Mouse (Mus musculus) forelimb bud, embryonic 11.5 days (tissue): ENCODE measurements around the gene Scn11a.

Experiments used
- DNase-seq: peaks from one replicate; pipeline ENCODE4 v3.0.0-alpha.2; 2012; ENCODE audit warnings: low read depth, low spot score

Scn11a gene

DNA sequence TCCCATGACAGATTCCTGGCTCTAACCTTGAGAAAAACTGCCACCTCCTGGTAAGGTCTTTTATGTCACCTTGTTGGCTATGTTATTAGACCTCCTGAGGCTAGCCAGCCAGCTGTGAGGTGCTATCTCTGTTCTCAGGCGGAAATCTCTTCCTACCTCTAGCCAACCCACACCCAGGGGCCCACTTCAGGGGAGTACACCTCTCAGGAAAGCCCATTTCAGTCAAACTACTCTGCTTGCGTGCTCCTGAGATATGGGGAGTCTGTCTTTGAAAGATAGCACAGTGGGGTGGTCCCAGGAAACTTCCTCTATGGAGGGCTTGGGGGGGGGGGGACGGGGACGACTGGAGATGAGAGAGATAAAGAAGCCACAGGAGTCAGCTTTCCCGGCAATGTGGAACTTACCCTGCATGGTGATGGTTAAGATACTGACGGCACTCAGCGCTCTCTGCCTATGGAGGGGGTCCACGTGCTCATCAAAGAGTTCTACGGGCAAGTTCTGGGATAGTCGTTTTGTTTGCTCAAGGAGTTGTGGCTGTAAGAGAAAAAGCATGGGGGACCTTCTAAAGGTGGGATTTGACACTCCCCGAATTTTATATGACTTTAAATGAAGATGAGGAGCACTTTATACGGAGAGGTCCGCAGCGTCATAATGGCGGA is 29.9 kb downstream of the Scn11a start:
- DNase-seq = no peak

DNA sequence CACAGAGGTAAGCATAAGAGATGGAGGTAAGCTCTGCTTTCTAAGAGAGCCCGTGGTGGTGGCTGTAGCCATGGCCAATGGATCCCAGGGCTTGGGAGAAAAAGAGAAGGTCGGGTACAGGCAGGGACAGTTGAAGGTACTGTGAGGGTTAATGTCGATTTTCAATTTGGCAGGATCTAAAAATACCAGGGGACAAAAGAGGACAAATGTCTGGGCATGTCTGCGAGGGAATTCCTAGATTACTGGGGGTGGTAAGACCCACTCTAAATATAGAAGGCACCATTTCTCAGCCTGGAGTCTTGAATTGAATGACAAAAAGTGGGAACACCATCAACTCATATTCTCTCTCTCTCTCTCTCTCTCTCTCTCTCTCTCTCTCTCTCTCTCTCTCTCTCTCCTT is 30.8 kb downstream of the Scn11a start:
- DNase-seq = no peak

DNA sequence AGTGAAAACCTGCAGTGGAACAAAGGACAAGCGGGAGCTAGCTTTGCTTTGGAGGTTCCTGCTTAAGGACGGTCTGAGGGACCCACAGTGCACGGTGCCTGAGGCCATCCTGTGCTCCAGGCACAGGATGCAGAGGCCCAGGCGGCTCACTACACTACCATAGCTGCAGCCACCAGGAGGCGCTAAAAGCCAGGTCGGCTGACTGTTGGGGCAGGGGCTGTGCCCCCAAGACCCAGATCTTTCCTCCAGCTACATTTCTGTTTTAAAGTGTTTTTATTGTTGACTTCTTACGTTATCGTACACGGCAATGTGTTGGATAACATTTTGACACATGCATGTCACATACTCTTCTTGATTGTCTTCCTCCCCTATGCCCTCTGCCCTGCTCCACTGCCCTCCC is 32.8 kb downstream of the Scn11a start:
- peak; percentile 21 for DNase-seq

DNA sequence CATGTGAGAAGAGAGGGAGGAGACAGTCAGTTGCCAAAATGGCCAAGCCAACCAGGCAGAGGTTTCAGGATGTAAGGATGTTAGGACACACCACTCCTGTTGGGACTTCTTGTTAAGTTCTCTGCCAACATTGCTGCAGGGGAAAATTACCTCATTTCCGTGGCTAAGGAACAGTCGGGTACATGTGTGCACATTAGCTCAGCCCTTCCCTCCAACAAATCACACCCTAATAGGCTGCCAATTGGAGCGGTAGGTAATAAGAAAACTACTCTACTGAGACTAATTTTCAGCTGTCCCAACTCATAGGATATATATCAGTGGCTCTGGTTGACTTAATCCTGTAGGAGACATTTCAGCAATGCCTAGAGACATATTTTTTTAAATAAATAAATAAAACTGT is 44.4 kb downstream of the Scn11a start:
- no peak for DNase-seq

DNA sequence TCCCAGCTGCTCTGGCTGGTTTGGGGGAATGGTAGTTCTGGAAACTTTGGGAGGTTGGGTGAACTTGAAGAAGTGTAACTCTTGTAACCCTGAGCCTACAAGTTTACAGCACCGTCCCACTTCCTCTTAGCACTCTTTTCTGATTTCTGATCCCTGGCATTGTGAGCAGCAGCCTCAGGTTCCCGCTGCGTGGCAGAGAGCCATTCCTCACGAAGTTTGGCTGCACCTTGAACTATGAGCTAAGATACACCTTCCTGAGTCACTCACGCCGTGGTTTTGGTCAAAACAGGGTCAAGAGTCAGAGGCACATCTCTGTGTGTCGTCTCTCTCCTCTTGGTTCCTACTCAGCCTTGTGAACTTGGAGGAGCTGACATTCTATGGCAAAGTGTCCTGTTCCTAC is 48.6 kb downstream of the Scn11a start:
- DNase-seq = no peak

DNA sequence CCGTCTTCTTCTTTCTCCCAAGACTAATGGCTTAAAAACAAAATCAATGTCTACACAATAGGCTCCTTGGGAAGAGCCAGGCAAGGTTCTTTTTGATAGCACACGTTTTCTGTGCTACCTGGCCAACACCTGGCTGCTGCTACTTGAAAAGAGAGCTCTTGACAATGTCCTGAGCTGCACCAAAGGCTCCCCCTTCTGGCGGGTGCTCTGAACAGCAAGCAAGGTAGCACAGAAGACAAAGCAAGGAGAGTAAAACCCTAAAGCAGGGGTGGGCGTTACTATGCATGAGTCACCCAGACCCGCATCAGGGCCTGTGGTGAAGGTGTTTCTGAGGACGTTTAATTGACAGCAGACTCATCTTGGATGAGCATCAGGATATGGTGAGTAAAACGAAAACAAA is 56.7 kb downstream of the Scn11a start:
- peak; percentile 30 for DNase-seq

DNA sequence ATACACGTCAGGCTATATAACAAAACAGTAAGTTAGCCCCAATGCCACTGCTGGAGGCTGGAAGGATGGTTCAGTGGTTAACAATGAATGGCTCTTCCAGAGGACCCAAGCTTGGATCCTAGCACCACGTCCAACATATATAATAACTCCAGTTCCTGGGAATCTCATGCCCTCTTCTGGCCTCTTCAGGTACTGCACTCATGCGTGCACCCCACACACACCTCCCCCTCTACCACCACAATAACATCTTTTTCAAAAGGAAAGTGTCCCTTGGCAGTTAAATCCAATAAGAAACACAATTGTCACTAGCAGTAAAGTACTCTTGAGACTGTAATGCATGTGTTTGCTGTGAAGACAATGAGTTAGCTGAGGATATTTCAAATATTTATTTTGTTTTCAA is 65.0 kb downstream of the Scn11a start:
- DNase-seq = no peak

DNA sequence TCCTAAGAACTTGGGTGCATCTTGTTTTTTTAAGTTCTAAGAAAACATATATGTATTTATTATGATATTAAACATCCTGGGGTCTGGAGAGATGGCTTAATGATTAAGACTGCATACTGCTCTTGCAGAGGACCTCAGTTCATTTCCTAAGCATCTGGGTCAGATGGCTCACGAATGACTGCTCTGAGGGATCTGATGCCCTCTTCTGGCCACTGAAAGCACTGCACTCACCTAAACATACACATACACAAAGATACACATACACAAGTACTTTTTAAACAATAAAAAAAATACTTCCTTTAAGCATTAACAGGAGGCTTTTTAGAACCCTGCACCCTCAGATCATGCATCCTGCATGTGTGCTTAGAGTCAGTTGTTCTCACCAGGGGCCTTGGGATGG is 65.8 kb downstream of the Scn11a start:
- DNase-seq = no peak

DNA sequence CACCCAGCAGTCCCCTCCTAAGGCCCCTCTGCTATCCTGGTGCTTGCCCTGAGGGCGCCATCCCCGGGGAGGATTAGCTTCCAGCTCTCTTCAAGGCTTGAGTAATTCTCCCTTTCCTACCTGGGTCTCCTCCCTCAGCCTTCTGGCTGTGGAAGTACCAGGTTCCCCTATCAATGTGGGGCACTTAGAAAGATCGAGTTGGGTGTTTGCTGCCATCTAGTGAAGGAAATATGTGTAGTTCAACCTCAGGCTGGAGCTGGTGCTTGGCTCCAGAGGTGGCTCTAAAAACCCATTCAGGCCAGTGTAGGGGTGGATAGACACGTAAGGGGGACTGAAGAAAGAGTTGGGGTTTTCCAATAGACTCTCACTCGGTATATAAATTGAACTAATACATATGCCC is 73.7 kb downstream of the Scn11a start:
- peak; percentile 46 for DNase-seq

DNA sequence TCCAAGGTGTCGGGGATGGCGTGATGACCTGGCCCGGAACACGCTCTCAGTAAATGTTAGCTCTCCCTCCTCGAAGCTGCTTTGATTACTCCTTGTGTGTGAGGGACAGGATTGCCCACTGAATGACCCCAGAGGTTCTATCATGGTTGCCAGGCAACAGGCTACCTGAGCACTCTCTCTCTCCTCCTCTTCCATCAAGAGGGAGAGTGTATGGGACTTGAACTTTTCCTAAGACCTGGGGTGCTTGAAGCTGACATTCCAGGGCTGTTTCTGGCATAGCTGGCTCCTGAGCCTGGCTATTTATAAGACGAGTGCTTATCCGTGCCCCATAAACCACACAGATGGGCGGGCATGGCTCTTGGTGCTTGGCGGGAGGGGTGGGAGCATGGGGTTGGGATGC is 76.1 kb downstream of the Scn11a start:
- DNase-seq = no peak

DNA sequence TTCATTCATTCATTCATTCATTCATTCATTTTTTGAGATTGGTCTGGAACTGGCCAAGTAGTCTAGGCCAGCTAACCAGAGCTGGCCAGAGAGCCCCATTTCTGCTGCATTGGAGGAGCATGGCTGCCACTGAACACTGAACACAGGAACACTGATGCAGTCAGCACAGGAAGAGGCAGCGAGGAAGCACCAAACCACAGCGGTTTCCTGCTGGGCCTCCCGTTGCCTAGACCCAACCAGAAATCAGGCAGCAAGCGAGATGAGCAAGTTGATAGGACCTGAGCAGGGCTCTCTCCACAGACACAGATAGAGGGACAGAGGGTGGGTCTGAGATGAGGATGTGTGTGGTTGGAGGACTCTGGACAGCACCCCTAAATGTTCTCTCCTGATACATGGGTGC is 81.4 kb downstream of the Scn11a start:
- no peak for DNase-seq

DNA sequence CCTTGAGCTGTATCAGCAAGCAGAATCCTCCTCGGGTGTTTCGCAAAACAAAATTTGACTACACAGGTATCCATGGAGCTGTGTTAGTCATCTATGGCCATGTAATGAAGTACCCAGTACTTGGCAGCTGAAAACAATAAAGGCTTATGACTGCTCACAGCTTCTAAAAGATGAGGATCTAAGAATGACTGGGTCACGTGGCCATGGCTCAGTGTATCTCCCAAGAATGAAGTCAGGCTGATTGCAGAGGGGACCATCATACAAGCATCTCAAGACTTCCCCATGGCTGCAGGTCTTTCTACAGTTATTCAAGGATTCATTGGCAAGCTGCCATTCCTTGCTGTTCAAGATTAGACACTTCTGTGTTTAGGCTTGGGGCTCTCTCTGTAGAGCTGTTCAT is 81.9 kb downstream of the Scn11a start:
- no peak for DNase-seq

DNA sequence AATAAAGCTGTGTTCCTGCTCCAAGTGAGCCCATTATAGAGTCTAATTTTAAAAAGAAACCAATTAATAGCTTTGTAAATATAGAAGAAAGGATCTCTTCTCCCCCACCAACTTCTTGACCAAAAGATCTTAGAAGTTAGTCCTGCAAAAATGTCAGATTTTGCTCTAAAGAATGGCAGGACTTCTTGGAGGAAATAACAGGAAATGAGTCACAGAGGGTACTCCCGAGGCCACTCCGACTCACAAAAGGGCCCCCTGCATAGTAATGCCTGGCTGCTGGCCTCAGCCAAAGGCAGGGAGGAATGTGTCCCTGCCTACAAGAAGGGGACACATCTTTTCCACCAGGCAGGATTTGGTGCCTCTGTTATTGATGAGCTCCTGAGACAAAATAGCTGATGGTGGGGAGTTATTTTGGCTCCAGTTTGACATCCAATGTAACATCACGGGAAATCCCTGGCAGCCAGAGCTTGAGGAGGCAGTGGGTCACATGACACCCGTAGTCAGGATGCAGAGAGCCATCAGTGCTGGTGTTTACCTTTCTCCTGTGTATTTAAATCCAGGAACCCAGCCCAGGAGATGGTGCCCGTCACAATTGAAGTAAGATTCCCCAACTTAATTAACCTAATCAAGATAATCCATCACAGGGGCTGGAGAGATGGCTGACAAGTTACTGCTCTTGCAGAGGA is 84.0 kb downstream of the Scn11a start:
- DNase-seq = no peak

DNA sequence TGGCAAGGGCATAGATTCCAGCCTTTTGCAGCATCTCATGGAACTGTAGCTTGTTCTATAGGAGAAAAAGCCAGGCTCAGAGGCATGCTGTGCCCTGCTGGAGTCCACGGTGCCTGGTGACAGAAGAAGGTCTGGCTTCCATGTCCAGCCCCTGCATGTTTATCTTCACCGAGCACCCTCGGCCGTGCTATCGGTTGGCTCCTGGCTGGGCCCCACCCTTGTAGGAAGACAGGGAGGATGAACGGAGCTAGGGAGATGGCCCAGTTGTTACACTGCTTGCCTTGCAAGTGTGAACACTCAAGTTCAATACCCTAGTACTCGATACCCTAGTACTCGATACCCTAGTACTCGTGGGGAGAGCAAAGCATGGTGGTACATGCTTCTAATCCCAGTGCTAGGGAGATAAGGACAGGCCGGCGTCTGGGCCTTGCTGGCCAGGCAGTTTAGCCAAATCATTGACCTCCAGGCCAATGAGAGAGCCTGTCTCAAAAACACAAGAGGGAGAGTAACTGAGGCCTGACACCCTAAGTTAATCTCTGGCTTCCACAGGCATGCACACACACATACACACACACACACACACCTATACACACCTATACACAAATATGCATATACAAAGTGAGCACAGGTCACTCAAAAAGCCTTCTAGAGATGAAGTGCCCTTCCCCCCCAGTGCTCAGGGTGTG is 96.7 kb downstream of the Scn11a start:
- DNase-seq = no peak

DNA sequence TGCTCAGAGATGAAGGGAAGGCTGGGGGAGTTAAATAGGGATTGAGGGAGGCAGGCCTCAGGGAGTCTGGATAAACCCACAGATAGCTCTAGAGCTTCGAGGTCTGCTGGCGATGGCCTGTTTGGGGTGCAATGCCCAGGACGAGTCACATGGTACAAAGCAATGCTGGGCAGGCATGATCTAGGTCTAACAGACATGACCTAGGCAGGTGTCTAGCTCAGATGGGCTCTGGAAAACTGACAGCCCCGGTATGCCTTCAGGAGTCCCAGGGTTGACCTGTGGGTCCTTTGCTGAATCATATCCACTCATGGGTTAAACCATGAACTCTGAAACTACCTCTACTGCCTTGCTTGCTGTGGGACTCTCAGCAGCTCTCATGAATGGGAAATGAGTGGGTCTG is 98.3 kb downstream of the Scn11a start:
- DNase-seq = no peak

DNA sequence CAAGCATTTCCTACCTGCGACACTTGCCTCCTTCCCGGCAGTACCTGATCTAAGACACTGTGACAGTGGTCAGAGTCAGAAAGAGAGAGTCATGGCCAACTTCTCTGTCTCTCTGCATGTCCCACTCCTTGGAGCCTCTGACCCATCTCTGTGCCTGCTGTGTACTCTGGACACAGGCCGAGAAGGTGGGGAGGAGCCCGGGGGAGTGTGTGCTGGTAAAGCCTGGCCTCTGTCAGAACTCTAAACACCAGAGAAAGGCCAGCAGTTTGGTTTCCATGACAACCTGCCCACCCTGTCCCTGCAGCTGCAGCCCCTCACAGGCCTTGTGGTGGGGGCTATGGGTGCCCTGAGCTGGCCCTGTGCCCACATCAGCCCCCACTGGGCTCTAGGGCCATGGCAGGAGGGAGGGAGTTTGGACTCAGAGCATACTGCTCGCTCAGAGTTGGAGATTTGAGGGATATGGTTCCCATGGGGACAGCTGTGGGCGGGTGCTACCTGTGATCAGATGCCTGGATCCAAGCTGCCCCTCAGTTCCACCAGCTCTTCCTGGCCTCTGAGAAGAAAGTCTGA is 99.9 kb downstream of the Scn11a start:
- DNase-seq = no peak

DNA sequence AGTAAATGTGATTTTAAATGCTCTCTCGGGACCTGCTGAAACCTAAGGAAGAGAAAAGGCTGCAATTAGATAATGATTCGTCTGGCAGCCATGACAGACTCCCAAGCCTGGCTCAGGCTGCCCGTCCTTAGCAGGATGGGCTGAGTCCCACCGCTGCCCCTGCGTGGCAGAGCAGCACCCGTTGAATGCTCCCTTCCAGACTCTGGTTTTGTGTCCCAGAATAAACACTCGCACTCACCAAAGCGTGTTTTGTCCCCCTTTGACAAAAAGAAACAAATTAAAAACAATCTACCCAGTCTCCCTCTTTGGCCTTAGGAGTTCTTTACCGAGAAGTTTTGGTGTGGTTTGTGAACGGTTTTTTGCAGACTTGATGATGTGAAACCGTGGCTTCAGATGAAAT is 106.0 kb downstream of the Scn11a start, which contains the start of gene Scn10a:
Scn10a (minus strand) TSS at position 101 of the 400 bp plus-strand sequence.
- DNase-seq = no peak

DNA sequence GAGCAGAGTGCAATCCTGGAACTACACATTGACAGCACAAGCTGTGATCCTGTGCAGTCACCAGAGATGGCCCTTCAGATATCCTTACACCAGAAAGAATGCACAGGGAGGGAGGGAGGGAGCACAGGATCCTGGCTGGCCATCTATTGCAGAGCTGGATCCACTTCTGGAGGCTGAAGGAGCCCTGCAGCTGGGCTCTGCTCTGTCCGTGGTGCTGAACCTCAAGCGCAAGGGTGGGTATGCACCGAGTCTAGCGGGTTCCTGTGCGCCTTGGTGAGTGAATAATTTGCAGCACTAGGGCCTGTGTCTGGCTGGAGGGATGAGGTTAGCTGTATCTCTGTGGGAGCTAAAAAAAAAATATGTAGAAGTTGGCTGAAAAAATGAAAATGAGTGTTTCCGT is 118.6 kb downstream of the Scn11a start:
- peak; percentile 88 for DNase-seq
